Mouse (Mus musculus) splenic B cell, adult 2 months (primary cell): ENCODE measurements at regions not wholly inside any gene's neighbourhood (a gene's known extent, or its start where the extent isn't known, plus 50 kb on each side); places are given as distances from the start of the nearest gene placed in this dataset.
"Not testable (repeated sequence)": the region's sequence is repeated elsewhere in the genome, so short reads cannot be mapped to it uniquely, and the experiment has no call there.

Experiments
- DNase-seq: peaks from one replicate; pipeline ENCODE4 v3.0.0-alpha.2; 2011; ENCODE audit warnings: low read depth, low spot score
- H3K27me3 ChIP-seq: 2 replicates; pipeline ENCODE4 v1.6.1; 2012; ENCODE audit warnings: mild to moderate bottlenecking, low read length, moderate library complexity, mixed read lengths; ENCODE audit not compliant: control insufficient read depth, poor library complexity, insufficient read depth, severe bottlenecking
- H3K36me3 ChIP-seq: 2 replicates; pipeline ENCODE4 v1.6.1; 2012; ENCODE audit warnings: mild to moderate bottlenecking, low read length, moderate library complexity, mixed read lengths; ENCODE audit not compliant: control insufficient read depth, poor library complexity, insufficient read depth, severe bottlenecking

- H3K27me3 ChIP-seq, DNase-seq, H3K36me3 ChIP-seq: not testable (repeated sequence)
Measured at GRCm38 (mm10) chr16:55499831-55500230, 202.0 kb upstream of the Zpld1 start.

GRCm38 (mm10) chr16:55495051-55495450 lies 197.3 kb upstream of the Zpld1 start:
- Histone ChIP-seq H3K36me3 (no peaks in the 10 kb centered on the region), H3K27me3 (no peaks in the 10 kb centered on the region)
- no peak for DNase-seq

GRCm38 (mm10) chr16:55494162-55494561 lies 196.4 kb upstream of the Zpld1 start:
- H3K36me3 ChIP-seq = no peaks in the 10 kb centered on the region
- no peak for DNase-seq
- H3K27me3 ChIP-seq = no peaks in the 10 kb centered on the region

GRCm38 (mm10) chr16:55492111-55492510 lies 194.3 kb upstream of the Zpld1 start:
- DNase-seq = no peak
- Histone ChIP-seq H3K36me3 (no peaks in the 10 kb centered on the region), H3K27me3 (no peaks in the 10 kb centered on the region)

- DNase-seq = no peak
- no peaks in the 10 kb centered on the region for H3K27me3 ChIP-seq
Measured at GRCm38 (mm10) chr16:55484391-55484790, 186.6 kb upstream of the Zpld1 start.

GRCm38 (mm10) chr16:55480745-55481144 lies 183.0 kb upstream of the Zpld1 start:
- DNase-seq = no peak
- no peaks in the 10 kb centered on the region for H3K36me3 ChIP-seq

More at GRCm38 (mm10) chr16:55484391-55484790, 186.6 kb upstream of the Zpld1 start:
- no peaks in the 10 kb centered on the region for H3K36me3 ChIP-seq

GRCm38 (mm10) chr16:55480304-55480703 lies 182.5 kb upstream of the Zpld1 start:
- Histone ChIP-seq H3K36me3 (no peaks in the 10 kb centered on the region), H3K27me3 (no peaks in the 10 kb centered on the region)
- peak; percentile 60 for DNase-seq

More at GRCm38 (mm10) chr16:55480745-55481144, 183.0 kb upstream of the Zpld1 start:
- no peaks in the 10 kb centered on the region for H3K27me3 ChIP-seq

GRCm38 (mm10) chr16:55476544-55477208 lies 178.9 kb upstream of the Zpld1 start:
- Histone ChIP-seq H3K27me3 (no peaks in the 10 kb centered on the region), H3K36me3 (no peaks in the 10 kb centered on the region)
- peak; percentile 78 for DNase-seq

- no peak for DNase-seq
- Histone ChIP-seq H3K27me3 (no peaks in the 10 kb centered on the region), H3K36me3 (no peaks in the 10 kb centered on the region)
Measured at GRCm38 (mm10) chr16:55474950-55475525, 177.3 kb upstream of the Zpld1 start.

GRCm38 (mm10) chr16:55471396-55471795 lies 173.6 kb upstream of the Zpld1 start:
- no peak for DNase-seq
- no peaks in the 10 kb centered on the region for H3K27me3 ChIP-seq
- no peaks in the 10 kb centered on the region for H3K36me3 ChIP-seq

GRCm38 (mm10) chr16:55470721-55471120 lies 172.9 kb upstream of the Zpld1 start:
- no peak for DNase-seq
- Histone ChIP-seq H3K36me3 (no peaks in the 10 kb centered on the region), H3K27me3 (no peaks in the 10 kb centered on the region)

GRCm38 (mm10) chr16:55469703-55470102 lies 171.9 kb upstream of the Zpld1 start:
- no peak for DNase-seq
- no peaks in the 10 kb centered on the region for H3K36me3 ChIP-seq
- H3K27me3 ChIP-seq = no peaks in the 10 kb centered on the region

GRCm38 (mm10) chr16:55468833-55469458 lies 171.2 kb upstream of the Zpld1 start:
- DNase-seq = peak; percentile 62
- Histone ChIP-seq H3K27me3 (no peaks in the 10 kb centered on the region), H3K36me3 (no peaks in the 10 kb centered on the region)

- Histone ChIP-seq H3K36me3 (no peaks in the 10 kb centered on the region), H3K27me3 (no peaks in the 10 kb centered on the region)
- no peak for DNase-seq
Measured at GRCm38 (mm10) chr16:55460519-55460918, 162.7 kb upstream of the Zpld1 start.

- no peaks in the 10 kb centered on the region for H3K36me3 ChIP-seq
- DNase-seq = no peak
- no peaks in the 10 kb centered on the region; the same call in 1 of the 2 replicates for H3K27me3 ChIP-seq
Measured at GRCm38 (mm10) chr16:55447581-55447980, 149.8 kb upstream of the Zpld1 start.
